Mouse (Mus musculus) right cerebral cortex, postnatal 14 days (tissue): ENCODE data around the gene Smap2.

ENCODE experiments used
- DNase-seq: peaks from one replicate; pipeline ENCODE4 v3.0.0; 2022

Gene Smap2

GRCm38 (mm10) chr4:121020040-121020790 is 3.2 kb upstream of the Smap2 start:
- DNase-seq = peak; percentile 55

- no peak for DNase-seq
Measured at GRCm38 (mm10) chr4:121018250-121018649, 1.2 kb upstream of the Smap2 start.

- peak; percentile 48 for DNase-seq
Measured at GRCm38 (mm10) chr4:121016021-121016898, 787 bp downstream of the Smap2 start.

- no peak for DNase-seq
Measured at GRCm38 (mm10) chr4:121015268-121015659, 1.8 kb downstream of the Smap2 start.

GRCm38 (mm10) chr4:121014594-121015267 is 2.3 kb downstream of the Smap2 start:
- no peak for DNase-seq

GRCm38 (mm10) chr4:121010770-121011549 is 6.1 kb downstream of the Smap2 start:
- DNase-seq = no peak

GRCm38 (mm10) chr4:121009151-121009550 is 7.9 kb downstream of the Smap2 start:
- DNase-seq = no peak

GRCm38 (mm10) chr4:121008071-121008745 is 8.8 kb downstream of the Smap2 start:
- DNase-seq = no peak

- DNase-seq = no peak
Measured at GRCm38 (mm10) chr4:121007006-121007405, 10.0 kb downstream of the Smap2 start.

- no peak for DNase-seq
Measured at GRCm38 (mm10) chr4:121004679-121005078, 12.4 kb downstream of the Smap2 start.

GRCm38 (mm10) chr4:121003611-121004091 is 13.4 kb downstream of the Smap2 start:
- no peak for DNase-seq

GRCm38 (mm10) chr4:121002400-121003171 is 14.5 kb downstream of the Smap2 start:
- DNase-seq = no peak

GRCm38 (mm10) chr4:121001659-121002058 is 15.4 kb downstream of the Smap2 start:
- DNase-seq = no peak

- DNase-seq = no peak
Measured at GRCm38 (mm10) chr4:121001042-121001441, 16.0 kb downstream of the Smap2 start.

- no peak for DNase-seq
Measured at GRCm38 (mm10) chr4:120995911-120996310, 21.1 kb downstream of the Smap2 start.

- no peak for DNase-seq
Measured at GRCm38 (mm10) chr4:120993025-120993424, 24.0 kb downstream of the Smap2 start.

- DNase-seq = no peak
Measured at GRCm38 (mm10) chr4:120992284-120992683, 24.8 kb downstream of the Smap2 start.

GRCm38 (mm10) chr4:120987319-120987718 is 29.7 kb downstream of the Smap2 start:
- DNase-seq = no peak

- peak; percentile 38 for DNase-seq
Measured at GRCm38 (mm10) chr4:120986446-120986845, 30.6 kb downstream of the Smap2 start.

- DNase-seq = no peak
Measured at GRCm38 (mm10) chr4:120978221-120978620, 38.8 kb downstream of the Smap2 start.

- no peak for DNase-seq
Measured at GRCm38 (mm10) chr4:120975428-120975734, 41.7 kb downstream of the Smap2 start.
